8 mouse cellular contexts compared by ENCODE assay signal in the genomic region with DNA sequence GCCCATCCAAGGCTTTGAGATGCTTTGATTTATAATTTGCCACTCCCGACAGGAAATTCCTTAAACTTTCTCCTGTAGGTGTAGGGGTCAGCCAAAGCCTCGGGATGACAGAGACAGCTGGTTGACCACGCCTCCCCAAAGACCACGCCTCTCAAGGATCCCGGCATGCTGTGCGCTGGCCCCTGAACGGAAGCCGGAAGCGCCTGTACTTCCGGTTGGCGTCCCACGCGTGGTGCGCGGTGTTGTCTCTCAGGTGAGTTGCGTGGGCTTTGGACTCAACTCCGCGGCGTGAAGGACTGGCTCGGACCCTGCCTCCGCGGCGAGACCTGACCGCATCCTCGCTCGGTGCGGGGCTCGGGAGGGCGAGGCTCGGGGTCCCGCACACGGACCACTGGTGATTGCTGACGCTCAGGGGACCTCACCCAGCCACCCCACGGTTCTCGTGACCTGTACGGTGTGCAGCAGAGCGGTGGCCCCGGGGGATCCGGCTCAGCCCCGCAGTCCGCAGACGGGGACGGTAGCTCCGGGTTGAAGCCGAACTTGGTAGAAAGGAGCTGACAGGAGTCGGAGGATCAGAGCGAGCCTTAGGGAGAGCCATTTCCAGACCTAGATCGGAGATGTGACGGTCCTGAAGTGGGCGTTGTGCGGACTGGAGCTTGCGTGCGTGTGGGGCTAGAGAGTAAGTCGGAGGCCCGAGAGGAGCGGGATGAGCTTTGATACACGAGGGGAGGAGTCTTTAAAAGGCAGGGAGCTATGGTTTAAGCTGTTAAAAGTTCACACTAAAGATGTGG. TPM values are rescaled to one million over a fixed set of nuclear protein-coding genes. Genes with fewer than 3 reads are reported as not detected.
DNase-seq lines count a peak whose midpoint lies in the region; ATAC-seq lines count a peak whose summit lies in the region.

A gene (plus strand): TSS at position 200 of the 791 bp plus-strand sequence.

- no peaks in the 10 kb centered on the region for H3K9me3 ChIP-seq in intestine, embryonic 16.5 days (ENCODE audit: control insufficient read depth, low read length)
- no peaks in the 10 kb centered on the region for H3K9me3 ChIP-seq in midbrain, embryonic 11.5 days (ENCODE audit: control insufficient read depth, low read length)

- peak; percentile 92 for DNase-seq in adrenal gland, postnatal 10 days
- peak; percentile 71 for DNase-seq in embryo, embryonic 11.5 days (ENCODE audit: low read depth, low spot score)
- DNase-seq in gastrocnemius, postnatal 36 days, result peak; percentile 74 to 83
- DNase-seq in left cerebral cortex, postnatal 4 days, result peak; percentile 85
- DNase-seq in midbrain, embryonic 11.5 days (ENCODE audit: low spot score, missing footprints), result peak; percentile 98
- DNase-seq in right cerebral cortex, postnatal 4 days, result peak; percentile 76
- DNase-seq in yolk sac, embryonic 10.5 days (ENCODE audit: low spot score), result peak; percentile 85

- intact Hi-C loops in gastrocnemius, postnatal 36 days (cut with DNase I), result no loop called here
- intact Hi-C loops in left cerebral cortex, postnatal 4 days (cut with DNase I), result no loop called here

- peak within 1 kb of the TSS; percentile 71 for H3K4me2 ChIP-seq in intestine, embryonic 16.5 days (ENCODE audit: low read depth, low read length)
- peak within 1 kb of the TSS; percentile 90 for H3K4me2 ChIP-seq in midbrain, embryonic 11.5 days

- WGBS in intestine, embryonic 16.5 days, result under 1% methylated on average over 57 of the region's 57 CpGs
- whole genome bisulfite sequencing in midbrain, embryonic 11.5 days, result under 1% methylated on average over 57 of the region's 57 CpGs

- H3K4me3 ChIP-seq in intestine, embryonic 16.5 days (ENCODE audit: low read length), result peak within 1 kb of the TSS; percentile 91
- peak within 1 kb of the TSS; percentile 88 for H3K4me3 ChIP-seq in midbrain, embryonic 11.5 days (ENCODE audit: low read depth, low read length)

- ATAC-seq in intestine, embryonic 16.5 days, result peak; percentile 95
- peak; percentile 95 for ATAC-seq in midbrain, embryonic 11.5 days (ENCODE audit: low FRiP score)

- peak within 1 kb of the TSS; percentile 68 for H3K27ac ChIP-seq in intestine, embryonic 16.5 days (ENCODE audit: low read length)
- H3K27ac ChIP-seq in midbrain, embryonic 11.5 days (ENCODE audit: low read depth, low read length), result no peak within 1 kb of the TSS

- peak within 1 kb of the TSS; percentile 88 for H3K9ac ChIP-seq in intestine, embryonic 16.5 days (ENCODE audit: low read depth, low read length)
- H3K9ac ChIP-seq in midbrain, embryonic 11.5 days (ENCODE audit: low read length), result peak within 1 kb of the TSS; percentile 67

- peaks cover 9% of the 10 kb centered on the region for H3K4me1 ChIP-seq in intestine, embryonic 16.5 days (ENCODE audit: control insufficient read depth, insufficient read depth, low read length)
- H3K4me1 ChIP-seq in midbrain, embryonic 11.5 days (ENCODE audit: control insufficient read depth, insufficient read depth, low read length), result peaks cover 7% of the 10 kb centered on the region

- H3K36me3 ChIP-seq in intestine, embryonic 16.5 days (ENCODE audit: control insufficient read depth, insufficient read depth, low read length), result peaks cover 6% of the 10 kb centered on the region; the same call in 1 of the 2 replicates
- peaks cover 11% of the 10 kb centered on the region for H3K36me3 ChIP-seq in midbrain, embryonic 11.5 days (ENCODE audit: control insufficient read depth, insufficient read depth, low read length)

- H3K27me3 ChIP-seq in intestine, embryonic 16.5 days (replicated peaks; ENCODE audit: control insufficient read depth, insufficient read depth, low read length), result no peaks in the 10 kb centered on the region
- H3K27me3 ChIP-seq in midbrain, embryonic 11.5 days (ENCODE audit: control insufficient read depth, insufficient read depth, low read length), result no peaks in the 10 kb centered on the region

RNA-seq across cellular contexts. Expression of the gene that starts here (rescaled TPM):
- 10 to 100 TPM; 20.3 to 24.7 TPM for total RNA-seq in adrenal gland, postnatal 10 days (2021)
- 10 to 100 TPM; 11.9 to 15.8 TPM for total RNA-seq in gastrocnemius, postnatal 36 days (2021)
- polyA plus RNA-seq in intestine, embryonic 16.5 days (2015; fragmentation: Nextera tagmentation; extraction: Ambion mirVana), result 50.3 and 54.5 TPM in 2 replicates
- 10 to 100 TPM; 14.1 to 17.2 TPM for total RNA-seq in left cerebral cortex, postnatal 4 days (2021)
- 53.7 and 58.3 TPM in 2 replicates for polyA plus RNA-seq in midbrain, embryonic 11.5 days (2014; fragmentation: Nextera tagmentation; extraction: Ambion mirVana)
